Mouse (Mus musculus) intestine, postnatal 0 days (tissue): Measurements from ENCODE around the gene Adcy3. TPM values are rescaled to one million over a fixed set of nuclear protein-coding genes. Genes with fewer than 3 reads are reported as not detected.
A peak's percentile ranks its signal among the peaks of the same experiment; 100 is the strongest.

Experiments used
- ATAC-seq: fragments of 200-750 bp; cut with Nextera tagmentation; 2 replicates; pipeline ENCODE4 v1.8.0; 2017; ENCODE audit warnings: mild to moderate bottlenecking, moderate TSS enrichment, moderate library complexity
- H3K27ac ChIP-seq: fragments of 300-500 bp; sonication (generic); 2 replicates; pipeline ENCODE4 v1.5.1; 2014; ENCODE audit warnings: mild to moderate bottlenecking, low read depth, low read length, moderate library complexity
- H3K27me3 ChIP-seq: fragments of 300-500 bp; sonication (generic); replicated peaks from 2 replicates; pipeline ENCODE4 v1.6.1; 2014; ENCODE audit warnings: low read length, mixed read lengths; ENCODE audit not compliant: control insufficient read depth, insufficient read depth
- H3K36me3 ChIP-seq: fragments of 300-500 bp; sonication (generic); 2 replicates; pipeline ENCODE4 v1.6.1; 2014; ENCODE audit warnings: mild to moderate bottlenecking, moderate library complexity; ENCODE audit not compliant: control insufficient read depth, insufficient read depth
- H3K4me1 ChIP-seq: fragments of 300-500 bp; sonication (generic); replicated peaks from 2 replicates; pipeline ENCODE4 v1.6.1; 2014; ENCODE audit warnings: antibody characterized with exemption, low read length, mixed read lengths; ENCODE audit not compliant: control insufficient read depth, insufficient read depth
- H3K4me2 ChIP-seq: fragments of 300-500 bp; sonication (generic); replicated peaks from 2 replicates; pipeline ENCODE4 v1.6.1; 2014; ENCODE audit warnings: low read depth, mild to moderate bottlenecking, moderate library complexity
- H3K4me3 ChIP-seq: fragments of 300-500 bp; sonication (generic); 2 replicates; pipeline ENCODE4 v1.5.1; 2014; ENCODE audit warnings: low read depth, low read length
- H3K9ac ChIP-seq: fragments of 300-500 bp; sonication (generic); 2 replicates; pipeline ENCODE4 v1.6.1; 2014; ENCODE audit warnings: mild to moderate bottlenecking, low read depth, low read length
- H3K9me3 ChIP-seq: fragments of 300-500 bp; sonication (generic); 2 replicates; pipeline ENCODE4 v1.6.1; 2016; ENCODE audit warnings: mixed run types; ENCODE audit not compliant: control insufficient read depth
- CTCF ChIP-seq: sonication (generic); IDR thresholded peaks from 2 replicates; pipeline ENCODE4 v1.5.1; 2016; ENCODE audit warnings: low read depth, mild to moderate bottlenecking, control low read depth, antibody characterized with exemption, moderate library complexity
- WGBS: fragments of 180-500 bp; shearing (Covaris S2); extraction: QIAGEN DNeasy Blood & Tissue Kit; methylation state at CpG from one replicate; pipeline ENCODE4 v1.1.7; 2014; 5-methylcytosine and 5-hydroxymethylcytosine counted together
- polyA plus RNA-seq: library from polyadenylated mRNA; unstranded; fragments of >200 nt; fragmentation: Nextera tagmentation; extraction: Ambion mirVana; gene quantifications from 2 replicates; pipeline ENCODE4 v1.2.1, GENCODE M21; 2015

Adcy3 gene
- polyA plus RNA-seq, 1 experiment from 2014 or later, result 8.1 TPM

DNA sequence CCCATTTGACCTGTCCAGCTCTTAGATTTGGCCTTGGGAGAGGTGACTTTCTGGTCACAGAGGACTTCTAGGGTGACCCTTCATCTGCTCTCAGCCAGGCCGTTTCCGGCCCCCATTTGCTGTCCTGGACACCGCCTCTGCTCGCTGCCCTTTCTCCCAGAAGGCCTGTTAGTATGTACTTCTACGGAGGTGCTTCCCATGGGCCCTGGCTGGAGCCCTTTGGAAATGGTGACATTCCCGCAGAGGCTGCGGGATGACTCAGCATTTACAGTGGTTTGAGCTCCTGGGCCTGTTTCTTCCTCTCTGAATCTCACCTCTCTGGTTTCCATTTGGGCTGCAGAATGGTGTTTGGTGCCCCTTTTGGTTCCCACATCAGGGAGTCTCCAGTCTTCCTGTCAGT lies 5.6 kb upstream of the Adcy3 start:
- H3K4me2 ChIP-seq, result no peak overlapping the region
- no peak for ATAC-seq
- no peaks in the 10 kb centered on the region for H3K27me3 ChIP-seq
- no peaks in the 10 kb centered on the region for H3K4me1 ChIP-seq
- H3K4me3 ChIP-seq, result no peak overlapping the region
- no peak overlapping the region for H3K27ac ChIP-seq
- no peaks in the 10 kb centered on the region for H3K36me3 ChIP-seq
- H3K9ac ChIP-seq, result no peak overlapping the region
- no peaks in the 10 kb centered on the region for H3K9me3 ChIP-seq
- 79% methylated on average over 7 of the region's 7 CpGs for WGBS
- no peak for TF ChIP-seq CTCF

DNA sequence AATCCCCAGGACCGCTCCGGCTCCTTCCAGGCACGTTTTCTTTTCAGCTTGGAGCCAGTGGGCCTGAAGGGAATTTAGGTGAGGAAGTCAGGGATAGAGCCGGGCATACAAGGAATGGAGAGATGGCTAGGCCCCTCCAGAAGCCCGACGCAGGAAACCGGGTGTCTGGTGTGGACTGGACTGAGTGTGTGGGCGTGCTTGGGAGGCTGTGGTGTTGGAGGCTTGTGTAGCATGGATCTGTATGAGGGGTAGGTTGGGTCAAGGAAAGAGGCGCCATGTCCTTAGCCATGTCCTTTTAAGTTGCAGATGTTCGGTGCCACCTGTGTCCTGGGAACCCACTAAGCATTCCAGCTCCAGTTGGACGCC lies 927 bp downstream of the Adcy3 start:
- H3K27me3 ChIP-seq, result no peaks in the 10 kb centered on the region
- WGBS, result 31% methylated on average over 11 of the region's 11 CpGs
- TF ChIP-seq CTCF, result no peak
- peak overlapping the region; percentile 53 for H3K4me3 ChIP-seq
- no peaks in the 10 kb centered on the region for H3K4me1 ChIP-seq
- H3K4me2 ChIP-seq, result peak overlapping the region; percentile 90
- no peak for ATAC-seq
- H3K9ac ChIP-seq, result peak overlapping the region; percentile 51
- peaks cover 4% of the 10 kb centered on the region; the same call in 1 of the 2 replicates for H3K36me3 ChIP-seq
- H3K9me3 ChIP-seq, result no peaks in the 10 kb centered on the region
- H3K27ac ChIP-seq, result no peak overlapping the region

DNA sequence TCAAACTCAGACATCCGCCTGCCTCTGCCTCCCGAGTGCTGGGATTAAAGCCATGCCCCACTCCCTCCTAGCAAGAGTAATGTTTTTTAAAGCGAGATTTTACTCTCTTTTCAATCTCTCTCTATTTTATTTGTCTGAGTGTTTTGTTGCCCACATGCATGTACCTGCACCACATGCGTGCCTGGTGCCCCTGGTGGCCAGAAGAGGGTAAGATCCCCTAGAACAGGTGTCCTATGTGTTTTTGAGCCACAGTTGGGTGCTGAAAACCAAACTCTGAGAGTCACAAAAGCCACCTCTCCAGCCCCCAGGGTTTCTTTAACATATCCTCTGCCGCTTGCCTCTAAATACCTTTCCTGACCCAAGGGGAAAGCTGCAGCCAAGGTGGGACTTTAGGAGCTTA lies 10.3 kb downstream of the Adcy3 start:
- Histone ChIP-seq H3K27ac (no peak overlapping the region), H3K9ac (no peak overlapping the region), H3K9me3 (no peaks in the 10 kb centered on the region), H3K4me2 (no peak overlapping the region), H3K4me3 (no peak overlapping the region), H3K27me3 (no peaks in the 10 kb centered on the region), H3K4me1 (no peaks in the 10 kb centered on the region), H3K36me3 (no peaks in the 10 kb centered on the region)
- peak; percentile 52 for TF ChIP-seq CTCF
- ATAC-seq, result no peak
- WGBS, result 91% methylated on average over 5 of the region's 5 CpGs

DNA sequence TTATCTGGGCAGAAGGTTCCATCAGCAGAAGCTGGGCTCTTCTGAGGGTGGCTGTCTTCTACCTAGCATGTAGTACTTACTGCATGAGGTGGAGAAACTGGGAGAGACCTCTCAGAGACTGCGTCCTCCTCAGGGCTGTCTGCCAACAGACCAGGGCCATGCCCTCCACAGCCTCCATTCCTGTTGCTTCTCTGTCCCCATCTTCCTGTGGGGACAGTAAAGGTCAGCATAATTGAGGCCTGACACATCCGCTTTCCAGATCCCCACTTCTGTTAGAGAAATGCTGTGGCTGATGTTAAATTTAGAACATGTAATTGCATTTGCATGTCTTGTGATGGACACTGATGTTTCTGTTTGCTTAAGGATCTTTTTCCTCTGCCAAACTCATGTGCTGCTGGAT lies 18.0 kb downstream of the Adcy3 start:
- Histone ChIP-seq H3K9me3 (no peaks in the 10 kb centered on the region), H3K9ac (no peak overlapping the region), H3K27me3 (no peaks in the 10 kb centered on the region), H3K4me1 (no peaks in the 10 kb centered on the region), H3K4me3 (no peak overlapping the region), H3K4me2 (no peak overlapping the region), H3K36me3 (no peaks in the 10 kb centered on the region), H3K27ac (no peak overlapping the region)
- ATAC-seq, result no peak
- WGBS, result 74% methylated on average over 2 of the region's 2 CpGs
- no peak for TF ChIP-seq CTCF

DNA sequence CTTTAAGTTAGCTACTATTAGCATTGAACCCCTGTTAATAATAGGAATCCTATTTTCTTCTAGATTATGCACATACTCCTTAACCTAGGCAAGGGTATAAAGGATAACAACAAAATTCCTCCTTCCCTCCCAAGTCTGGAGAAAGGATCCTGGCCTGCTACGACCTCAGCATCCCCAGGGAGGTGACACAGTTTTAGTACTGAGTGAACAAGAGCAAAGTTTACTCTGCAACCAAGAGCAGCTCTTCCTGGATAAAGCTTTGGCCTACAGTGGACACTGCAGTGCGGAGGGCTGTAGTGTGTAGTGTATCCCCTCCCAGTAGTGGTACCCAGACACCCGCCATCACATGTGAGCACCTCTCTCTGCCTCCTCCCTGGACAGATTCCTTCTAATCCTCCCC lies 19.1 kb downstream of the Adcy3 start:
- no peak for TF ChIP-seq CTCF

DNA sequence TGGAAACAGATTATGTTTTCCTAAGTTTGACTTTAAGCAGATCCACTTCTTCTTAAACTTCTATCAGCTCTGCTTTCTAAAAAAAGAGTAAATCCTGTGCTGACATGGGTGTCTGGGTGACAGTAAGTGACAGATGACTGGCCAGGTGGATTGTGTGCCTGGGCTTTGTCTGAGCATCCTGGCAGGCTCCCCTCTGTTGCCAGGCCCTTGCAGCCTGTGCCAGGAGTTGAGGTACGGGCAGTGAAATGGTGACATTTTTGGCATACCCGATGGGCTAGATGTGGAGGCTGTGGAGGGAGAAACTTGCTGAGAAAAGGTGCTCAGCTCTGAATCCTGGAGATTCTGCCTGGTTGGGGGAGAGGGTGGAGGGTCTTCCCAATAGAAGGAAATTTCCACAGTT lies 24.6 kb downstream of the Adcy3 start:
- ATAC-seq, result no peak
- H3K9me3 ChIP-seq, result no peaks in the 10 kb centered on the region
- no peak overlapping the region for H3K27ac ChIP-seq
- TF ChIP-seq CTCF, result no peak
- no peaks in the 10 kb centered on the region for H3K4me1 ChIP-seq
- no peaks in the 10 kb centered on the region for H3K36me3 ChIP-seq
- H3K9ac ChIP-seq, result no peak overlapping the region
- no peaks in the 10 kb centered on the region for H3K27me3 ChIP-seq
- H3K4me2 ChIP-seq, result no peak overlapping the region
- H3K4me3 ChIP-seq, result no peak overlapping the region
- WGBS, result 75% methylated on average over 2 of the region's 2 CpGs

More for the DNA sequence above, 19.1 kb downstream of the Adcy3 start:
- Histone ChIP-seq H3K36me3 (no peaks in the 10 kb centered on the region), H3K9ac (no peak overlapping the region), H3K9me3 (no peaks in the 10 kb centered on the region), H3K4me1 (no peaks in the 10 kb centered on the region), H3K27ac (no peak overlapping the region), H3K27me3 (no peaks in the 10 kb centered on the region), H3K4me3 (no peak overlapping the region), H3K4me2 (no peak overlapping the region)
- WGBS, result 84% methylated on average over 3 of the region's 3 CpGs
- no peak for ATAC-seq

DNA sequence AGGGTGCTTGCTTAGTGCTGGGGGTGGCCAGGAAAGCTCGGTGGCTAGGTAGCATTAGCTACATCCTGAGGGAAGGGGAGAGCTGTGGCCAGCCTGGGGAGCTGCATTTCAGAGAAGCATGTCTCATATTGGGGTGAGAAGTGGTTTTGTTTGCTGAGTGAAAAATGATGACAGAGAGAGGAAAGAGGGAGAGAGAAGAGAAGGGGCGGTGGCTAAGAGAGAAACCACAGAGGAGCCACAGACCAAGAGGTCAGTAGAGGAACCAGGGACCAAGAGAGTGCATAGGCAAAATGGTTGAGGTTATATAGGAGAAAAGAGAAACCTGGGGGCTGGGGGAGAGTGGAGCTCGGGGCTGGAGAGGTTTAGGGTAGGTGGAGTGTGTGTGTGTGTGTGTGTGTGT lies 25.3 kb downstream of the Adcy3 start:
- Histone ChIP-seq H3K9ac (no peak overlapping the region), H3K9me3 (no peaks in the 10 kb centered on the region), H3K27me3 (no peaks in the 10 kb centered on the region), H3K27ac (no peak overlapping the region), H3K4me2 (no peak overlapping the region), H3K4me3 (no peak overlapping the region), H3K4me1 (no peaks in the 10 kb centered on the region), H3K36me3 (no peaks in the 10 kb centered on the region)
- TF ChIP-seq CTCF, result no peak
- ATAC-seq, result no peak
- WGBS, result 86% methylated on average over 3 of the region's 3 CpGs
